Mouse (Mus musculus): ENCODE measurements around the gene Adamts3. TPM values are rescaled to one million over a fixed set of nuclear protein-coding genes. Genes with fewer than 3 reads are reported as not detected.
A peak's percentile ranks its signal among the peaks of the same experiment; 100 is the strongest.

Gene Adamts3
- total and polyA plus RNA-seq, 3 experiments = 11.4 to 15.7 TPM; not detected in 1

- H3K27me3 ChIP-seq (ENCODE audit: control insufficient read depth in 1 of 2, insufficient read depth in 2 of 2, low read length in 2 of 2) = no peaks in the 10 kb centered on the region
- no peaks in the 10 kb centered on the region for H3K9me3 ChIP-seq (replicated peaks; ENCODE audit: insufficient read depth, low read length)
- no peaks in the 10 kb centered on the region for H3K36me3 ChIP-seq (ENCODE audit: control insufficient read depth in 1 of 2, insufficient read depth in 2 of 2, low read length in 2 of 2)
- no peak for TF ChIP-seq ZMIZ1 (IDR thresholded peaks at IDR 0.05; ENCODE audit: low read depth, low read length)
- no peak for TF ChIP-seq GATA1 (IDR thresholded peaks at IDR 0.05; ENCODE audit: low read depth, low read length)
- TF ChIP-seq MXI1 (IDR thresholded peaks at IDR 0.05; ENCODE audit: low read depth, low read length) = no peak
- no peak for TF ChIP-seq MYC (IDR thresholded peaks at IDR 0.05; ENCODE audit: low read depth, low read length)
- no peak for TF ChIP-seq ZKSCAN1 (IDR thresholded peaks at IDR 0.05; ENCODE audit: low read depth, low read length)
- peak; percentile 81 for TF ChIP-seq RAD21 (IDR thresholded peaks at IDR 0.05; ENCODE audit: low read depth, low read length)
- no peak for TF ChIP-seq BHLHE40 (IDR thresholded peaks at IDR 0.05; ENCODE audit: borderline replicate concordance, low read depth, low read length)
- TF ChIP-seq CHD2 (IDR thresholded peaks at IDR 0.05; ENCODE audit: low read length) = no peak
- no peak for TF ChIP-seq NELFE (IDR thresholded peaks at IDR 0.05; ENCODE audit: low read depth, low read length)
- TF ChIP-seq ZNF384 (IDR thresholded peaks at IDR 0.05; ENCODE audit: low read depth, low read length) = 0 out of 2 replicates have a peak, but pooled peaks have one; percentile 9
- no peak for TF ChIP-seq KAT2A (conservative IDR thresholded peaks at IDR 0.05; ENCODE audit: low read depth, low read length)
- no peak for TF ChIP-seq POLR2AphosphoS2 (IDR thresholded peaks at IDR 0.05; ENCODE audit: low read length)
- no peak for TF ChIP-seq POLR2A (IDR thresholded peaks at IDR 0.05; ENCODE audit: control insufficient read depth in 1 of 2, insufficient read depth in 1 of 2, low read depth in 1 of 2, low read length in 2 of 2, poor library complexity in 1 of 2)
- TF ChIP-seq TAL1 (IDR thresholded peaks at IDR 0.05; ENCODE audit: low read length) = no peak
- no peak for TF ChIP-seq MAZ (IDR thresholded peaks at IDR 0.05; ENCODE audit: low read depth, low read length)
- no peak for TF ChIP-seq JUND (IDR thresholded peaks at IDR 0.05; ENCODE audit: low read depth, low read length)
- no peak for TF ChIP-seq MYB (IDR thresholded peaks at IDR 0.05; ENCODE audit: low read depth, low read length)
- TF ChIP-seq USF1 (IDR thresholded peaks at IDR 0.05; ENCODE audit: low read depth, low read length) = no peak
- TF ChIP-seq NRF1 (IDR thresholded peaks at IDR 0.05; ENCODE audit: insufficient read depth, low read depth, low read length, poor library complexity, severe bottlenecking) = no peak
- TF ChIP-seq TBP (IDR thresholded peaks at IDR 0.05; ENCODE audit: low read depth, low read length) = no peak
- TF ChIP-seq RCOR1 (IDR thresholded peaks at IDR 0.05; ENCODE audit: low read depth, low read length) = no peak
- TF ChIP-seq USF2 (IDR thresholded peaks at IDR 0.05; ENCODE audit: borderline replicate concordance in 1 of 2, insufficient read depth in 1 of 2, low read depth in 1 of 2, low read length in 2 of 2) = no peak
- no peak for TF ChIP-seq SIN3A (IDR thresholded peaks at IDR 0.05; ENCODE audit: low read length)
- TF ChIP-seq ETS1 (IDR thresholded peaks at IDR 0.05; ENCODE audit: low read depth, low read length) = no peak
- no peak for TF ChIP-seq CHD1 (IDR thresholded peaks at IDR 0.05; ENCODE audit: low read depth, low read length)
- TF ChIP-seq E2F4 (IDR thresholded peaks at IDR 0.05; ENCODE audit: borderline replicate concordance, low read depth, low read length) = no peak
- TF ChIP-seq MAFK (IDR thresholded peaks at IDR 0.05; ENCODE audit: borderline replicate concordance, low read depth, low read length) = no peak
- no peak for TF ChIP-seq TCF12 (IDR thresholded peaks at IDR 0.05; ENCODE audit: low read depth, low read length)
- peak; percentile 72 for TF ChIP-seq SMC3 (IDR thresholded peaks at IDR 0.05; ENCODE audit: low read depth, low read length)
- TF ChIP-seq ZC3H11A (IDR thresholded peaks at IDR 0.05; ENCODE audit: low read depth, low read length) = peak; percentile 61; the same call in 1 of the 2 replicates
- TF ChIP-seq UBTF (IDR thresholded peaks at IDR 0.05; ENCODE audit: borderline replicate concordance, insufficient read depth, low read depth, low read length) = no peak
- TF ChIP-seq HCFC1 (IDR thresholded peaks at IDR 0.05; ENCODE audit: low read depth, low read length) = no peak
- TF ChIP-seq ELF1 (IDR thresholded peaks at IDR 0.05; ENCODE audit: low read depth, low read length) = no peak
- TF ChIP-seq EP300 (IDR thresholded peaks at IDR 0.05; ENCODE audit: low read depth in 1 of 2, low read length in 2 of 2) = no peak
- TF ChIP-seq CTCF (IDR thresholded peaks at IDR 0.05 in 2 of 3, conservative IDR thresholded peaks at IDR 0.05 in 1 of 3; ENCODE audit: control insufficient read depth in 1 of 3, insufficient read depth in 1 of 3, low read depth in 2 of 3, low read length in 3 of 3, poor library complexity in 1 of 3, severe bottlenecking in 1 of 3) = peak in 2 of 3 experiments; percentile 25 to 68; a peak in 3 of 6 replicates
- TF ChIP-seq GABPA (IDR thresholded peaks at IDR 0.05; ENCODE audit: low read depth, low read length) = no peak
- no peak for TF ChIP-seq POLR2AphosphoS5 (IDR thresholded peaks at IDR 0.05; ENCODE audit: borderline replicate concordance, low read depth, low read length)
- no peak overlapping the region for H3K4me3 ChIP-seq (ENCODE audit: control insufficient read depth in 1 of 2, insufficient read depth in 1 of 2, low read depth in 2 of 2, low read length in 2 of 2)
- H3K27ac ChIP-seq (ENCODE audit: control insufficient read depth, low read depth, low read length) = no peak overlapping the region
- H3K79me2 ChIP-seq (ENCODE audit: control insufficient read depth, insufficient read depth, low read length, poor library complexity) = no peaks in the 10 kb centered on the region
- peak; percentile 74 for DNase-seq (ENCODE audit: low read depth, low spot score)
- no peak overlapping the region for H3K9ac ChIP-seq (ENCODE audit: control insufficient read depth, low read depth, low read length, poor library complexity, severe bottlenecking)
- H3K4me1 ChIP-seq (ENCODE audit: control insufficient read depth in 1 of 2, insufficient read depth in 2 of 2, low read length in 2 of 2) = no peaks in the 10 kb centered on the region
These were observed 203.1 kb downstream of the Adamts3 start for GRCm38 (mm10) chr5:89679871-89680536.

Measured in MEL (cell line).